29 mouse cellular contexts compared by ENCODE assay signal in genomic region chr6:120548581-120548980, GRCm38 (mm10). TPM values are rescaled to one million over a fixed set of nuclear protein-coding genes. Genes with fewer than 3 reads are reported as not detected.
DNase-seq lines count a peak whose midpoint lies in the region; ATAC-seq and TF ChIP-seq lines count a peak whose summit lies in the region.
"Had no signal": no experiment of that assay in that cellular context is flagged by ENCODE, and none has a peak within 500 bp of the region (broad histone marks: within the 10 kb centered on the region; RNA-seq: fewer than 3 reads in every experiment).

No protein-coding gene starts in this region.

- no peak overlapping the region for H3K9ac ChIP-seq in hindbrain, embryonic 13.5 days
- H3K9ac ChIP-seq: embryonic facial prominence, embryonic 13.5 days; embryonic facial prominence, embryonic 15.5 days; forebrain, embryonic 12.5 days had no signal

- no peak overlapping the region for H3K4me2 ChIP-seq in hindbrain, embryonic 13.5 days
- H3K4me2 ChIP-seq: embryonic facial prominence, embryonic 13.5 days; embryonic facial prominence, embryonic 15.5 days; forebrain, embryonic 12.5 days had no signal

- 92% methylated on average over 3 of the region's 3 CpGs for WGBS in hindbrain, embryonic 10.5 days
- 95% methylated on average over 3 of the region's 3 CpGs for WGBS in hindbrain, embryonic 13.5 days
- WGBS in limb, embryonic 10.5 days: 90% methylated on average over 3 of the region's 3 CpGs

- peak overlapping the region; percentile 66; the same call in 1 of the 2 replicates for H3K27ac ChIP-seq in hindbrain, embryonic 10.5 days
- H3K27ac ChIP-seq in hindbrain, embryonic 13.5 days: no peak overlapping the region
- no peak overlapping the region for H3K27ac ChIP-seq in testis, adult 2 months (ENCODE audit: control insufficient read depth, insufficient read depth, low read depth, low read length)
- H3K27ac ChIP-seq in limb, embryonic 10.5 days: 0 out of 2 replicates have a peak overlapping the region, but pooled peaks have one; percentile 3
- H3K27ac ChIP-seq: embryonic facial prominence, embryonic 13.5 days; embryonic facial prominence, embryonic 15.5 days; forebrain, embryonic 10.5 days; forebrain, embryonic 12.5 days had no signal

- peaks cover 38% of the 10 kb centered on the region for H3K4me1 ChIP-seq in hindbrain, embryonic 10.5 days (replicated peaks)
- peaks cover 10% of the 10 kb centered on the region for H3K4me1 ChIP-seq in hindbrain, embryonic 13.5 days (replicated peaks)
- peaks cover 7% of the 10 kb centered on the region for H3K4me1 ChIP-seq in testis, adult 2 months (ENCODE audit: control insufficient read depth, insufficient read depth, low read length)
- peaks cover 16% of the 10 kb centered on the region for H3K4me1 ChIP-seq in limb, embryonic 10.5 days
- H3K4me1 ChIP-seq: embryonic facial prominence, embryonic 15.5 days had no signal

- no peak for TF ChIP-seq POLR2A in testis, adult 2 months (IDR thresholded peaks at IDR 0.05; ENCODE audit: control insufficient read depth, low read depth, low read length)

- no peak for ATAC-seq in hindbrain, embryonic 13.5 days (ENCODE audit: low FRiP score)
- ATAC-seq: activated CD4-positive, CD25-positive, alpha-beta regulatory T cell, adult 4 months; CD4-positive, CD25-positive, alpha-beta regulatory T cell, adult 4 months; forebrain, embryonic 14.5 days; forebrain, embryonic 16.5 days; Patski had no signal

- H3K36me3 ChIP-seq in hindbrain, embryonic 10.5 days: no peaks in the 10 kb centered on the region
- H3K36me3 ChIP-seq in hindbrain, embryonic 13.5 days: no peaks in the 10 kb centered on the region
- no peaks in the 10 kb centered on the region for H3K36me3 ChIP-seq in testis, adult 2 months (ENCODE audit: control insufficient read depth, insufficient read depth, low read length)
- H3K36me3 ChIP-seq in limb, embryonic 10.5 days: no peaks in the 10 kb centered on the region
- H3K36me3 ChIP-seq: embryonic facial prominence, embryonic 13.5 days; embryonic facial prominence, embryonic 15.5 days; forebrain, embryonic 10.5 days; forebrain, embryonic 12.5 days had no signal

- no peaks in the 10 kb centered on the region for H3K9me3 ChIP-seq in hindbrain, embryonic 10.5 days
- no peaks in the 10 kb centered on the region for H3K9me3 ChIP-seq in hindbrain, embryonic 13.5 days
- no peaks in the 10 kb centered on the region for H3K9me3 ChIP-seq in limb, embryonic 10.5 days (replicated peaks)
- H3K9me3 ChIP-seq: embryonic facial prominence, embryonic 13.5 days; embryonic facial prominence, embryonic 15.5 days; forebrain, embryonic 10.5 days; forebrain, embryonic 12.5 days had no signal

- TF ChIP-seq CTCF in testis, adult 2 months (IDR thresholded peaks at IDR 0.05; ENCODE audit: control insufficient read depth, insufficient read depth, insufficient replicate concordance, low read depth, low read length): no peak

- no peak overlapping the region for H3K4me3 ChIP-seq in hindbrain, embryonic 10.5 days
- H3K4me3 ChIP-seq in hindbrain, embryonic 13.5 days: no peak overlapping the region
- H3K4me3 ChIP-seq in testis, adult 2 months (ENCODE audit: control insufficient read depth, low read depth, low read length): peak overlapping the region; percentile 77
- H3K4me3 ChIP-seq in limb, embryonic 10.5 days: no peak overlapping the region
- H3K4me3 ChIP-seq: embryonic facial prominence, embryonic 13.5 days; embryonic facial prominence, embryonic 15.5 days; erythroblast, embryonic 14.5 days; forebrain, embryonic 10.5 days; forebrain, embryonic 12.5 days had no signal

- no peaks in the 10 kb centered on the region for H3K27me3 ChIP-seq in hindbrain, embryonic 10.5 days (ENCODE audit: insufficient read depth, poor library complexity, severe bottlenecking)
- no peaks in the 10 kb centered on the region for H3K27me3 ChIP-seq in hindbrain, embryonic 13.5 days
- no peaks in the 10 kb centered on the region for H3K27me3 ChIP-seq in testis, adult 2 months (ENCODE audit: control insufficient read depth, insufficient read depth, low read length)
- no peaks in the 10 kb centered on the region for H3K27me3 ChIP-seq in limb, embryonic 10.5 days (ENCODE audit: low read depth, poor library complexity, severe bottlenecking)
- H3K27me3 ChIP-seq: CH12.LX; embryonic facial prominence, embryonic 13.5 days; embryonic facial prominence, embryonic 15.5 days; forebrain, embryonic 12.5 days had no signal

- DNase-seq in hindbrain, embryonic 10.5 days (ENCODE audit: low spot score): no peak
- no peak for DNase-seq in testis, postnatal 10 days (ENCODE audit: low spot score)
- DNase-seq in R1 (ENCODE audit: low read depth, low spot score): peak; percentile 69
- no peak for DNase-seq in limb, embryonic 10.5 days (ENCODE audit: low spot score)
- no peak for DNase-seq in cerebellum, postnatal 4 days (ENCODE audit: low spot score in 2 of 2)
- DNase-seq in layer of hippocampus, adult 8-10 months (ENCODE audit: low spot score in 2 of 2): no peak
- DNase-seq: adrenal gland, adult 8-10 months; adrenal gland, postnatal 14 days; adrenal gland, postnatal 36 days; B cell, adult 2 months; cerebellum, adult 11-12 months; cerebellum, adult 2 months; cerebellum, adult 9-10 months; cerebellum, postnatal 10 days; cerebellum, postnatal 25 days; embryo, embryonic 11 days had no signal

RNA-seq across cellular contexts. Expression of gene Hdhd5, which starts 17.5 kb away (rescaled TPM):
- 21.3 and 22.2 TPM in 2 replicates for polyA plus RNA-seq in hindbrain, embryonic 10.5 days (2016; fragmentation: Nextera tagmentation; extraction: Ambion mirVana)
- polyA plus RNA-seq in hindbrain, embryonic 13.5 days (2015; fragmentation: Nextera tagmentation; extraction: Ambion mirVana): 13.2 and 15.1 TPM in 2 replicates
- 30.0 and 33.0 TPM in 2 replicates for polyA plus RNA-seq in testis, adult 2 months (2012; rRNA removed)
- 24.4 and 26.3 TPM in 2 replicates for polyA plus RNA-seq in limb, embryonic 10.5 days (2016; fragmentation: Nextera tagmentation; extraction: Ambion mirVana)
- 10 to 100 TPM; 32.5 to 39.6 (median 35.5) TPM for total RNA-seq in layer of hippocampus, adult 8-10 months (2022)

RNA-seq across cellular contexts. Expression of gene Tmem121b, which starts 55.0 kb away (rescaled TPM):
- 0.52 and 1.1 TPM in 2 replicates for polyA plus RNA-seq in hindbrain, embryonic 10.5 days (2016; fragmentation: Nextera tagmentation; extraction: Ambion mirVana)
- 3.5 and 3.9 TPM in 2 replicates for polyA plus RNA-seq in hindbrain, embryonic 13.5 days (2015; fragmentation: Nextera tagmentation; extraction: Ambion mirVana)
- 0.10 and 0.14 TPM in 2 replicates for polyA plus RNA-seq in testis, adult 2 months (2012; rRNA removed)
- polyA plus RNA-seq in limb, embryonic 10.5 days (2016; fragmentation: Nextera tagmentation; extraction: Ambion mirVana): 0.10 and 0.18 TPM in 2 replicates
- 10 to 100 TPM; 31.5 to 39.8 (median 34.0) TPM for total RNA-seq in layer of hippocampus, adult 8-10 months (2022)
- total RNA-seq: CH12.LX had no signal
- polyA plus RNA-seq: erythroblast, embryonic 14.5 days had no signal

Comparison
In these comparisons a context has a peak if more than half of its experiments do, and no peak if none do; other contexts are left out.
1. H3K27ac ChIP-seq: peak in hindbrain, embryonic 10.5 days (single experiment) and limb, embryonic 10.5 days (single experiment); none in hindbrain, embryonic 13.5 days (single experiment) and testis, adult 2 months (single experiment).